Mouse (Mus musculus): ENCODE measurements at regions not wholly inside any gene's neighbourhood (a gene's known extent, or its start where the extent isn't known, plus 50 kb on each side); places are given as distances from the start of the nearest gene placed in this dataset.
"Not testable (repeated sequence)": the region's sequence is repeated elsewhere in the genome, so short reads cannot be mapped to it uniquely, and the experiment has no call there.

DNA sequence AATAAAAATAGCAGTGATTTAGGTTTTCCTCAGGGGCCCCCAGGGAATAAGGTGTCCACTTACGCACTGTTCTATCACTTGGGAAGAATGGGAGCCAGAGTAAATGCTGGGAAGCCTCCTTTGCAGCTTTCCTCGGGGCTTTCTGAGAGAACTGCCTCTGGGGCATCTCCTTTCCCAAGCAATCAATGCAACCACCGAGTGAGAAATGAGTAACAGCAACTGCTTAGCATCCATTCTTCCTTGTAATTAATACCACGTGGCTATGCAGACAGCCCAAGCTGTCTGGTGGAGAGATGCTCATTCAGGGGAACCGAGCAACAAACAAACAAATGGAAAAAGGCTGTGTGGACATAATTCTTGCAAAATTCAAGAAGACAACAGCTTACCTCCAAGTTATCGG, 117.9 kb upstream of the Camk1g start:
- Histone ChIP-seq H3K9ac (no peak overlapping the region), H3K27ac (no peak overlapping the region), H3K4me3 (replicated peaks) (no peak overlapping the region), H3K36me3 (no peaks in the 10 kb centered on the region), H3K4me1 (replicated peaks) (no peaks in the 10 kb centered on the region), H3K27me3 (replicated peaks) (no peaks in the 10 kb centered on the region), H3K9me3 (no peaks in the 10 kb centered on the region), H3K4me2 (replicated peaks) (no peak overlapping the region)
- 65% methylated on average over 6 of the region's 6 CpGs for WGBS
- ATAC-seq: no peak

DNA sequence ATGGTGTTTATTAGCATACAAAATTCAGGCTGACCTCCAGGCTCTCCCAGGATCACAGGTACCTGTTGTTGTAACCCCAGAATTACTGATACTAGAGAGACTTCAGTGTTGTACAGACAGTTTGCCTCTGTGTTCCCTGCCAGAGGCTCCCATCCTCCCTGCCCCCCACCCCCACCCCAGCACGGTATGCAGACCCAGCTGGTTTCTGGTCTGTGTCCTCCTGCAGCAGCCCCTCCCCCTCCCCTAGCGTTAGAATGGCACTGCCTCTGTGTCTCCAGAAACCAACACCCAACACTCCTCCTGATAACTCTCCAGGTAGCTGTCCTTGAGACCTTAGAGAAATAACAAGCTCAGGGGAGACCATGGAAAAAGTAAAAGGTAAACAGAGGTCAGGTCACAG, 116.6 kb upstream of the Camk1g start:
- not testable (repeated sequence) for H3K9me3 ChIP-seq; H3K27ac ChIP-seq; H3K4me3 ChIP-seq (replicated peaks); H3K36me3 ChIP-seq; ATAC-seq; H3K9ac ChIP-seq; H3K4me2 ChIP-seq (replicated peaks); H3K27me3 ChIP-seq (replicated peaks); H3K4me1 ChIP-seq (replicated peaks)
- 3% methylated on average over 2 of the region's 2 CpGs for WGBS

DNA sequence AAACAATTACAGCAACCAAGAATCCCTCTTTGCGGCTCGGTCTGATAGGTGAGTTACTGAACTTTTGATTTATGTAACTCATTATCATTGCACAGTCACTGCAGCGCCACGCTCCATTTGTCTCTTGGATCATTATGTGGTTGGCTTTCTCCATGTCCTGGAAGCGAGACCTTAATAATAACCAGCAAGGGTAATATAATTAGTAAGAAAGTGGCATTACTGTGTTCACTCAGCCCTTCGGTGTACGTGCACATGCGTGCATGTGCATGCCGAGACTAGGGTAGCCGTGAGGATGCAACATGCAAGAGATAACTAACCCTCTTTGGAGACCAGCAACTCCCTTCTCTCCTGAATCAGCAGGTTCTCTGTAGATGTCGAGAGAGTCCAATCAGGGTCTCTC, 114.9 kb upstream of the Camk1g start:
- H3K9ac ChIP-seq: no peak overlapping the region
- H3K27me3 ChIP-seq (replicated peaks): no peaks in the 10 kb centered on the region
- no peak overlapping the region for H3K27ac ChIP-seq
- H3K36me3 ChIP-seq: no peaks in the 10 kb centered on the region
- WGBS: 83% methylated on average over 11 of the region's 11 CpGs
- H3K4me1 ChIP-seq (replicated peaks): no peaks in the 10 kb centered on the region
- no peak for ATAC-seq
- no peak overlapping the region for H3K4me3 ChIP-seq (replicated peaks)
- no peaks in the 10 kb centered on the region for H3K9me3 ChIP-seq
- H3K4me2 ChIP-seq (replicated peaks): no peak overlapping the region

DNA sequence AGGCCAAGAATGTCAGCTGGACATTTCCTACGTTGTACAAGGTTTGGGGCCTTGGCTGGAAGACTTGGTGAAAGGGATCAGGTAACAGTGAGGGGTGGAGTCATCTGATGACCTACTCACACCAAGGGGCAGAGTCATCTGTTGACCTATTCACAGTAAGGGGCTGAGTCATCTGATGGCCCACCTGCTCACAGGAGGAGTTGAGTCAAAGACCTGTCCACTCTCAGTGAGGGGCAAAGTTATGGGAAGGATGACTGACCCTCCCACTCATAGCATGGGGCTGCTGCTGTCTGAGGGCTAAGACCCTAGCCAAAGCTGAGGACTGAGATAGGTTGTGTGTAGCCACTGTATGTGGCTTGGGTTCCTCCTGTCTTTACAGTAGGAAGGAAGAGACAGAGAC, 107.2 kb upstream of the Camk1g start:
- no peak for ATAC-seq
- 58% methylated on average over 1 of the region's 1 CpGs for WGBS
- no peaks in the 10 kb centered on the region for H3K36me3 ChIP-seq

DNA sequence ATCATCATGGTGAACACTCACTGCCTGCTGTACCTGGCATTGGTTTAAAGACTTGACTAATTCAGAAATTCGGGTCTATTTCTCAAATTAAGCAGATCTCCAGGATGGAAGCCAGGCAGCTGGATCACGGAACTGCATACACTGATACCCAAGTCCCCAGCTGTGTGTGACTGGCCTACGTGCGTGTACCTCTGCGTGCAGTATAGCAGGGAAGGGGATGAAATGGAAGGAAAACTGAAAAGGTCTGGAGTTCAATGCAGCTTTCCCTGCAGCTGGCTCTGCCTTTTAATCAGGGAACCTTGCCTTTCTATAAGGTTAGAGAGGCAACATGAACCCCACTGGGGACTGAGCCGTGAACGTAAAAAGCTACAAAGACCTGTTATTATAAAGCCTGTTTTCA, 106.7 kb upstream of the Camk1g start:
- Histone ChIP-seq H3K9me3 (no peaks in the 10 kb centered on the region), H3K27ac (no peak overlapping the region), H3K27me3 (replicated peaks) (no peaks in the 10 kb centered on the region), H3K9ac (no peak overlapping the region), H3K4me1 (replicated peaks) (no peaks in the 10 kb centered on the region), H3K4me2 (replicated peaks) (no peak overlapping the region), H3K36me3 (no peaks in the 10 kb centered on the region), H3K4me3 (replicated peaks) (no peak overlapping the region)
- no peak for ATAC-seq
- WGBS: 90% methylated on average over 7 of the region's 7 CpGs

More for the DNA sequence above, 107.2 kb upstream of the Camk1g start:
- no peak overlapping the region for H3K4me3 ChIP-seq (replicated peaks)
- H3K9me3 ChIP-seq: no peaks in the 10 kb centered on the region
- H3K27me3 ChIP-seq (replicated peaks): no peaks in the 10 kb centered on the region
- H3K4me2 ChIP-seq (replicated peaks): no peak overlapping the region
- H3K4me1 ChIP-seq (replicated peaks): no peaks in the 10 kb centered on the region
- no peak overlapping the region for H3K9ac ChIP-seq
- no peak overlapping the region for H3K27ac ChIP-seq

DNA sequence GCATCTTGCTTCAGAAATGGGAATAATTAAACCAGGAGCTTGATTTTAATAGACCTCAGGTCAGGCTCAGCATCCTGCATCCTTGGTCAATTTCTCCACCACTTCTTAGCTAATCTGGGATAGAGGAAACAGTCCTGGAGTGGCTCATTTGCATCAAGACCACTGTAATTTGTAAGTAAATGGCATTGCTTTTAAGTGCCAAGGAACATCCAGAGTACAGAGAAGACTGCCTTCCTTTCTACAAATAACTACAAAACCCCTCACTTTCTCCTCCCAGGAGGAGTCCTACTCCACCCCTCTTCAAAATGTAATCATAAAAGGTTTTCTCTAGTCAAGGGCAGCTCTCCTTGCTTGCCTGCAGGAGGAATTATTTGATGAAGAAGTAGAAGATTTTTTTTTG, 96.2 kb upstream of the Camk1g start:
- Histone ChIP-seq H3K27ac (no peak overlapping the region), H3K9ac (no peak overlapping the region), H3K36me3 (no peaks in the 10 kb centered on the region), H3K27me3 (replicated peaks) (no peaks in the 10 kb centered on the region), H3K4me2 (replicated peaks) (no peak overlapping the region), H3K4me1 (replicated peaks) (no peaks in the 10 kb centered on the region), H3K9me3 (no peaks in the 10 kb centered on the region), H3K4me3 (replicated peaks) (no peak overlapping the region)
- no peak for ATAC-seq

DNA sequence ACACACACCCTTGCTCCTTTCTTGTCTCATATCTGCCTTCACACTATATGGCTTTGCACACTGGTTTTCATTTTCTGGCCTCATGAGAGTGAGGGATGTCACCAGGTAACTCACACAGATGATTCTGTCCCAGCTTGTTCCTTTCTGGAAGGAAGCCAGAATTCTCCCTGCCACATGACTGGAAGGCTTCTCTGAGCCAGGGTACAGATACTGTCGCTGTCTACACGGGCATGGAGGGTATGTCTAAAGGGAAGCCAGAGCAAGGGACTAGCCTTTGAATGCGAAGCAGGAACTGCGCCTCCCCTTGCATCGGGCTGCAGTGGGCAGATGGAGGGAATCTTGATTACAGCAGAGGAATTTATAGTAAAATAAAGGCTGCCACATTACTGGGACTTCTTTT, 89.6 kb upstream of the Camk1g start:
- Histone ChIP-seq H3K4me2 (replicated peaks) (no peak overlapping the region), H3K36me3 (no peaks in the 10 kb centered on the region), H3K9ac (no peak overlapping the region), H3K9me3 (no peaks in the 10 kb centered on the region), H3K4me3 (replicated peaks) (no peak overlapping the region), H3K27me3 (replicated peaks) (no peaks in the 10 kb centered on the region), H3K4me1 (replicated peaks) (no peaks in the 10 kb centered on the region), H3K27ac (no peak overlapping the region)
- WGBS: 74% methylated on average over 5 of the region's 5 CpGs
- ATAC-seq: no peak

DNA sequence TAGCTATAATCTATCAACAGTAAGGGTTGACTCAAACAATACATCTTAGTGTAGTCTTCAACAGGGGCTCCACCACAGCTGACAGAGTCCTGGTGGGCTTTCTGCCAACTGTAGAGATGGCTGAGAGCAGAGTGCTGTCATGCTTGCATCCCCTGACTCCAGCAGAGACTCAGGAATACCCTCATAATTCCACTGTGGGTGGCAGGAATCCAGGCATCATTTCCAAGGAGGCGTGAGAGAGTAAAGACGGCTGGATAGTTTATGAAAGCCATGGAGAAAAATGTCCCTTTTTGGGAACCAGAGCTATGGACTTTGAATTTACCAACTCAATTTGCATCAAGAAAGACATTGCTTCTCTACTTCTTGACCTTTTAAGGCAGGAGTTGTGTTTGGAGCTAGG, 87.8 kb upstream of the Camk1g start:
- no peak overlapping the region for H3K9ac ChIP-seq
- H3K27ac ChIP-seq: no peak overlapping the region
- ATAC-seq: no peak
- H3K9me3 ChIP-seq: no peaks in the 10 kb centered on the region
- H3K36me3 ChIP-seq: no peaks in the 10 kb centered on the region
- no peak overlapping the region for H3K4me3 ChIP-seq (replicated peaks)
- 77% methylated on average over 2 of the region's 2 CpGs for WGBS
- no peaks in the 10 kb centered on the region for H3K4me1 ChIP-seq (replicated peaks)
- no peak overlapping the region for H3K4me2 ChIP-seq (replicated peaks)
- no peaks in the 10 kb centered on the region for H3K27me3 ChIP-seq (replicated peaks)

DNA sequence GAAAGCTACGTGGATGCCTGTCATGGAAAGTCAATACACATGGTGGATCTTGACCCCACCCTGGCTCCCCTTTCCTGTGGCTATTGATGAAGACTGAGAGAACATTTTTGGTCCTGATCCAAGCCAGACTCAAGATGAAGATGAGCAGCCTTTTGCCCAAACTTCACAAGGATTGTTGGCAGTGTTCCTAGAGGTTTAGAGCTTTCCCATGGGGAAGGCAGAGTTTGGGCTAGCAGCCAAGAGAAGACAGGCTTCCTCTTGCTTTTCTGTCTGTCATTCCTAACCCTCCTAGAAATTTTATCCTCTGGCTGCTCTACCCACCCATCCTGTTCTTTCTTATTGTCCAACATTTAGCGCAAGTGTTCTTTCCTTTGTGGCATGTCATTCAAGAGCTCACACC, 83.6 kb upstream of the Camk1g start:
- Histone ChIP-seq H3K4me2 (replicated peaks) (no peak overlapping the region), H3K4me3 (replicated peaks) (no peak overlapping the region), H3K36me3 (no peaks in the 10 kb centered on the region), H3K27ac (no peak overlapping the region), H3K9ac (no peak overlapping the region), H3K27me3 (replicated peaks) (no peaks in the 10 kb centered on the region), H3K4me1 (replicated peaks) (peaks cover 10% of the 10 kb centered on the region), H3K9me3 (no peaks in the 10 kb centered on the region)
- 49% methylated on average over 2 of the region's 2 CpGs for WGBS
- no peak for ATAC-seq

DNA sequence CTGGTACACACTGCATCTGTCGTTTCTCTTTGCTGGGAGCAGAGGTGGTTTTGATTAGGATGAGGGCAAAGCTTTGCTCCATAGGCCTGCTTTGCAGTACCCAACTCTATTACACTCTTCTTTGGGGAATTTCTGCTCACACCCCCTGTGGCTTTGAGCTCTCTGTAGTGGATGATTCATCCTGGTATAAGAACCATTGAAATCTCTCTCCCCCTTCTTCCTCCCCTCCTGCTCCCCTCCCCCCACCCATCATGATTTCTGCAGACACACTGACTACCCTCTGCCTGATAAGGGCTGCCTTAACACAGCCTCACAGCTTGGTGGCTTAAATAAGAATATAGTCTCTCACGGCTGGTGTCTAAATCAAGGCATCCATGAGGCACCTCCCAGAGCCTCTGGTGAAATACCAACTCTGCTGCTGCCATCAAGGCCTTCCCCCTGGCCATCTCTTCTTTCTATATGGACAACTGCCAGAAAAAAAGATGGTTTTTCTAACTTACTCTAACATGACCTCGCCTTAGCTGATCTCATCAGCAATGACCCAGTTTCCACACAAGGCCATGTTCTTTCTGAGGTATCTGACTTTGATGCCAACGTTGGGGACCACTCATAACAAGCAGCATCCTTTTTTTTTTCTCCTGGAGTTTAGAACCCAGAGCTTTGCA, 81.5 kb upstream of the Camk1g start:
- H3K27ac ChIP-seq: no peak overlapping the region
- H3K9ac ChIP-seq: no peak overlapping the region
- peaks cover 10% of the 10 kb centered on the region for H3K4me1 ChIP-seq (replicated peaks)
- no peak overlapping the region for H3K4me2 ChIP-seq (replicated peaks)
- no peak overlapping the region for H3K4me3 ChIP-seq (replicated peaks)
- no peaks in the 10 kb centered on the region for H3K36me3 ChIP-seq
- H3K9me3 ChIP-seq: no peaks in the 10 kb centered on the region
- 69% methylated on average over 4 of the region's 4 CpGs for WGBS
- no peaks in the 10 kb centered on the region for H3K27me3 ChIP-seq (replicated peaks)
- no peak for ATAC-seq

DNA sequence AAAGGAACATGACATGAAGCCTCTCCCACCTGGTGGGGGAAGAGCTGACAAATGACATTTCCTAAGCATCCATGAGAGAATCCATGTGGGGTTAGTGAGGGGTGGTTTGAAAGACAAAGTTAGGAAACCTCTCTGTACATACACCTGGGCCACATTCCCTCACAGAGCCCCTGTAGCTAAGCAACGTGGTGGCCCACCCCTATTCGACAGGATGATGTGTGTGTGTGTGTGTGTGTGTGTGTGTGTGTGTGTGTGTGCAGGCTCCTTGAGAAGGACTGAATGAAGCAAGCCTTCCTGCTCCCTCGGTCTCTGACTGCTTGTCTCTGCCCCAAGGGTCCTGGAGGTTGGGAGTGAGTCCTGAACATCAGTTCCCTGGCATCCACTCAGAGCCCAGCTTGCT, 80.7 kb upstream of the Camk1g start:
- H3K9me3 ChIP-seq: no peaks in the 10 kb centered on the region
- no peak overlapping the region for H3K4me3 ChIP-seq (replicated peaks)
- H3K27ac ChIP-seq: no peak overlapping the region
- peaks cover 10% of the 10 kb centered on the region for H3K4me1 ChIP-seq (replicated peaks)
- WGBS: 27% methylated on average over 3 of the region's 3 CpGs
- H3K36me3 ChIP-seq: no peaks in the 10 kb centered on the region
- no peak overlapping the region for H3K4me2 ChIP-seq (replicated peaks)
- no peaks in the 10 kb centered on the region for H3K27me3 ChIP-seq (replicated peaks)
- no peak overlapping the region for H3K9ac ChIP-seq
- ATAC-seq: no peak

DNA sequence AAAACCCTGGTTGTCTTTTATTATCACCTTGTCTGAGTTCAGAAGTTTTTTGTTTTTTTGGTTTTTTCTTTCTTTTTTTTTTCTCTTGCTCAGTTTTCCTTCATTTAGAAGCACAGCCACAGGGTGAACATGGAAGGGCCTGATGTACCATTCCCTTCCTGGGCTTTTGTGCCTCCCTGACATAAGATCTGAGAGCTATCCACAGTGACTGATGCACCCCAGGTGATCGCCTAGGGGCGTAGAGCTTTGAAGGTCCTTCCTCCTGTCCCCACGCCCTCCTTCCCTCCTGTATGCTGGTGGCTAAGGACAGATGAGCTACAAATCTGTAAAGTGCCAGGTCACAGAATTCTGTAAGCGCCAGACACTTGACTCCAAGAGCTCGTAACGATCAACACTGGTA, 80.1 kb upstream of the Camk1g start:
- H3K4me1 ChIP-seq (replicated peaks): peaks cover 10% of the 10 kb centered on the region
- no peak overlapping the region for H3K4me3 ChIP-seq (replicated peaks)
- H3K9ac ChIP-seq: no peak overlapping the region
- no peak overlapping the region for H3K4me2 ChIP-seq (replicated peaks)
- no peaks in the 10 kb centered on the region for H3K36me3 ChIP-seq
- no peaks in the 10 kb centered on the region for H3K9me3 ChIP-seq
- H3K27ac ChIP-seq: peak overlapping the region; percentile 49; the same call in 1 of the 2 replicates
- 73% methylated on average over 6 of the region's 6 CpGs for WGBS
- no peak for ATAC-seq
- no peaks in the 10 kb centered on the region for H3K27me3 ChIP-seq (replicated peaks)

DNA sequence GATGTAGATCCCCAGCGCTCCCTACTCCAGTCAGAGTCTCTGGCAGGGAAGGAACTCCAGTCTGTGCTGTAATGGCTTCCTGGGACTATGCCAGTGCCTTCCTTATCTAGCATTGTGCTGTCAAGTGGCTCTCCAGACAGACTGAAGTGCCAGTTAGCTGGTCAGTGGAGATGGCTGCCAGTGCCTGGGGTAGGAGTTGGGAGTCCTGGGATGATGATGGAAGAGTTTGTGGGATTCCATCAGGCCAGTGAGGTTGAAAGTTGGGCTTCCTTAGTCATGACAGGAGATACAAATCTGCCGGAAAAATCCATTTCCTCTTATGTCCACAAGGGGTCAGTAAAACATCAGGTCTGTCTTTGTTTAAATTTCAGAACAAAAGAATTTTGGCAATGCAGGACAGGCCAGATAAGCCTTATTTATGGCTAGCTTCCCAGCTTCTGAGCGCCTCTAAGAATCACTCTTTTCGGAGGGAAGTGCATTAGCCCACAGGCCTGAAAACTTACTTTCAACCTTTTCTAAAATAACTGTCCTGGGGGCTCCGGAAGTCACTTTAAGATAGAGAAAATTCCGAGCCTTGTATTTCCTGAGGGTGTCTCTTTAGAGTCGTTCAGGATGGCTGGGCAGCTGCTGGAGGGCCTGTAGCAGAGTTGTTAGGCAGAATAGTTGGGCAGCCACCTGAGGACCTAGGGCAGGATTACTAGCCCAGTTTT, 79.5 kb upstream of the Camk1g start:
- Histone ChIP-seq H3K36me3 (no peaks in the 10 kb centered on the region), H3K9ac (no peak overlapping the region), H3K9me3 (no peaks in the 10 kb centered on the region), H3K27me3 (replicated peaks) (no peaks in the 10 kb centered on the region), H3K4me1 (replicated peaks) (peaks cover 10% of the 10 kb centered on the region), H3K4me3 (replicated peaks) (no peak overlapping the region), H3K4me2 (replicated peaks) (no peak overlapping the region), H3K27ac (peak overlapping the region; percentile 49)
- no peak; the same call in none of the 2 replicates for ATAC-seq
- WGBS: 13% methylated on average over 7 of the region's 7 CpGs
